Mouse (Mus musculus): ENCODE data around the gene Rpl3l.
A peak's percentile ranks its signal among the peaks of the same experiment; 100 is the strongest.

- TF ChIP-seq CTCF (IDR thresholded peaks at IDR 0.05; ENCODE audit: control insufficient read depth, insufficient read depth, insufficient replicate concordance, low read depth, low read length) (0 out of 2 replicates have a peak, but pooled peaks have one; percentile 8), POLR2A (IDR thresholded peaks at IDR 0.05; ENCODE audit: control insufficient read depth, low read depth, low read length) (peak; percentile 99)
Observed at GRCm38 (mm10) chr17:24719494-24720222, 8.0 kb upstream of the Rpl3l start.

Measured in testis, adult 2 months (tissue).